Mouse (Mus musculus) naive thymus-derived CD4-positive, alpha-beta T cell, adult 2 months (primary cell): ENCODE results near the gene Crkl.

Experiments
- DNase-seq: peaks from one replicate; pipeline ENCODE4 v3.0.0-alpha.2; 2011; ENCODE audit warnings: low read depth

Crkl gene

GRCm38 (mm10) chr16:17451541-17452372 is at the start of gene Crkl:
Gene Crkl, plus strand, starts transcription at chr16:17451987.
- DNase-seq, result peak; percentile 98

- peak; percentile 83 for DNase-seq
Observed at GRCm38 (mm10) chr16:17402855-17403254, 48.9 kb upstream of the Crkl start.

- no peak for DNase-seq
Observed at GRCm38 (mm10) chr16:17405271-17405696, 46.5 kb upstream of the Crkl start.

DNA sequence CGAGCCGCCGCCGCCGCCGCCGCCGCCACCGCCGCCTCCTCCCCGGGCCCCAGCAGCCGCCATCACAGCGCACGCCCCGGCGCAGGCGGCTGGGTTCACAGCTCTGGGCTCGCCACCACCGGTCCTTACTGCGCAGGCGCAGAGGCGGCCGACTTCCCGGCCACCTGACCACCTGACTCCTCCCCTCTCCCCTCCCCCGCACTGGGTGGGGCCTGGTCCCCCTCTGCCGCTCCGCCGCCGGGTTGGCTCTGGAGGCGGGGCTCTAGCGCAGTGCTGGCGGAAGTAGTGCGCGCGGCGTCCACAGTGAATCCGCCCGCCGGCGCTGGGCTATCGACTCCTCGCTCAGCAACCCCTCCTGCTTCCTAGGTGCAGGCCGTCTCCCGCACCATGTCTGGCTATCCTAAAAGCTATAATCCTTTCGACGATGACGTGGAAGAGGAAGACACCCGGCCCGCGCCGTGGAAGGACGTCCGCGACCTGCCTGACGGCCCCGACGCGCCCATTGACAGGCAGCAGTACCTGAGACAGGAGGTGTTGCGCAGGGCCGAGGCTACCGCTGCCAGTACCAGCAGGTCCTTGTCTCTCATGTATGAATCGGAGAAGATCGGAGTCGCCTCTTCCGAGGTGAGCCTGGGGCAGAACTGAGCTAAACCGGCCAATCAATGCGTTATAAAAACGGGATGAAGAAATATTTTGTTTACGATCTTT is 45.9 kb upstream of the Crkl start, which contains the start of the genes Snap29 and Pi4ka:
TSS of gene Snap29 (plus strand) at position 251 of the 708 bp plus-strand sequence.
TSS of gene Pi4ka (minus strand) at position 579 of the 708 bp plus-strand sequence.
- DNase-seq, result peak; percentile 100

- peak; percentile 34 for DNase-seq
Observed at GRCm38 (mm10) chr16:17406512-17407231, 45.1 kb upstream of the Crkl start.

DNA sequence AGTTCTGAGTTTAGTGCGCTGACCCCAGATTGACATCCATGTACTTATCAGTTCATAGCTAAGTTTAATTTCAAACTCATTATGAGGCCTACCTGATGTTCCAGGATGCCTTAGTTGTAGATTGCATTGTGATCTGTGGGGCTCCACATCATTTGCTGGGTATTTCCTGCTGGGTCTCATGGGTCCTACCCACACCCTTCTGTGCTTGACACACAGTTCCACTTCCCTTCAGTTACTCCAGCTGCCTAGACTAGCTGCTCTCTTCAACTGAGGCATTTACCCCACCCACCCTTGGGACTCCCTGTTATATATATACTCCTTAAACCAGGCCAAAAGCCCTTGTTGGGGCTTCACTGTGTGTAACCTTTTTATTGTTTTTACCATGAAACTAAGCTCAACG is 42.7 kb upstream of the Crkl start:
- DNase-seq, result no peak

DNA sequence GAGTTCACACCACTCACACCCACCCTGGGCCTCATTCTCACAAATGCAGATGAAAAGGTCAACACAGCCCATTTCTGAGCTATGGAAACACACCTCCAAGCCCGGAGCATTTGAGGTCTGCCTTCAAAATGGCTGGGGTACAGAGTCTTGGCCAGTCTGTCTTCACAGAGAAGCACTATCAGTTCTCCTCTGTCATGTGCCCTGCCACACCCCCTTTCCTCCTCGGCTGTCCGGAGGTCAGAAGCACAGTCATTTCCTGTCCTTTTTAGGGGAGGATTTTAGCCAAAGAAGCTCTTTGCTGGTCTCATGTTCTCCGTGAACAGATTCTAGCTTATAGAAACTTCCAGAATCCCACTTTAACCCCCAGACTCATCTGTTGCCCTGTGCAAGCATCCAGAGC is 41.6 kb upstream of the Crkl start:
- DNase-seq, result no peak

GRCm38 (mm10) chr16:17423021-17423420 is 28.8 kb upstream of the Crkl start:
- DNase-seq, result no peak

- DNase-seq, result no peak
Observed at GRCm38 (mm10) chr16:17432576-17432975, 19.2 kb upstream of the Crkl start.

DNA sequence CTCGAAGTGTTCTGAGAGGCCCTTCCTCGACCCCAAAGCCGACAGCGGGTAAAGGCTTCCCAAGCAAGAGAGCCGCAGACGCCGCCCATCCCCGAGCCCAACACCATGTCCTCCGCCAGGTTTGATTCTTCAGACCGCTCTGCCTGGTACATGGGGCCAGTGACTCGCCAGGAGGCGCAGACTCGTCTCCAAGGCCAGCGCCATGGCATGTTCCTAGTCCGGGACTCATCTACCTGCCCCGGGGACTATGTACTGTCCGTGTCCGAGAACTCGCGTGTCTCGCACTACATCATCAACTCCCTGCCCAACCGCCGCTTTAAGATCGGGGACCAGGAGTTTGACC is 557 bp downstream of the Crkl start:
- no peak for DNase-seq

DNA sequence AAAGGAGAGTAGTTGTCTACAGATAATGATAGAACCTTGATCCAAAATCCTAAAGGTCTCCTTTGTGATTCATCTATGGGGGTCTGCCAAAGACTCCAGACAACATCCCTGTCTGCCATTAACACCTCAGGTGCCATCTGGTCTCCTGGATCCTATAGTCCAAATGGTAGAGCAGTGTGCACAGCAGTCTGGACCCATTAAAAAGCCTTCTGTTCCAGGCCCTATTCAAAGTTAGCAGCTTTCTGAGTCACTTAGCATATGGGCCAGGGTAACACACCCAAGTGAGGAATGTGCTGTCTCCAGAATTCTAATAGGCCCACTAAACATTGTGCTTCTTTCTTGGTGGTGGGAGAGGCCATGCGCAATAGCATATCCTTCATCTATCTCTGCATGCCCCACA is 5.1 kb downstream of the Crkl start:
- no peak for DNase-seq

DNA sequence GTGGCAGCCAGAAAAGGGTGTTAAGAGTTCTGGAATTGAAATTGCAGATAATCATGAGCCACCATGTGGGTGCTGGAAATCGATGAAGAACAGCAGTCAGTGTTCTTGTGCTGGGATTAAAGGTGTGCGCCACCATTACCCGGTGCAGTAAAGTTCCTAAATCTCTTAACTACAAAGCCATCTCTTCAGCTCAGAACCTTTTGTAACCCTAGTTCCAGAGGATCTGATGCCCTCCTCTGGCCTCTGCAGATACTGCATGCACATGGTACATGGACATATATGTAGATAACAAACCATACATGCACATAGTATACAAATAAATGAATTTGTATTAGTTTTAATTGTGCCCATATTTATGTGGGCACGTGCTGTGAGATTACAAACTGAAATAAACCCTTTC is 8.5 kb downstream of the Crkl start:
- DNase-seq, result peak; percentile 71

GRCm38 (mm10) chr16:17461596-17461995 is 9.8 kb downstream of the Crkl start:
- no peak for DNase-seq

DNA sequence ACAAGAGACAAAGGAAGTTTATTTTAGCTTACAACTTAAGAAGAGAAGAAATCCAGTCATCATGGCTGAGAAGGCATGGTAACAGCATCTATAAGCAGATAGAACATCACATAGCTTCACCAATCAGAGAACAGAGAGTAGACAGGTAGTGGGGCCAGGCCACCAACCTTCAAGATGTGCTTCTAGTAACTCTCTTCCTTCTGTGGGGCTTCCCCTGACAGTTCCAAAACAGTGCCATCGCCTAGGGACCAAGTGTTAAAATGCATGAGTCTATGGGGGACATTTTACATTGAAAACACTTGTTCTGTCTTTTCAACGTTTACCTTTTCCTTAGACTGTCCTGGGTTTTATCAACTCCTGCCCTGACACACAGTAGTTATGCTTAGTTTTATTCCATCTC is 11.4 kb downstream of the Crkl start:
- no peak for DNase-seq

GRCm38 (mm10) chr16:17466875-17467663 is 15.3 kb downstream of the Crkl start:
- DNase-seq, result no peak

GRCm38 (mm10) chr16:17472498-17472897 is 20.7 kb downstream of the Crkl start:
- DNase-seq, result no peak

DNA sequence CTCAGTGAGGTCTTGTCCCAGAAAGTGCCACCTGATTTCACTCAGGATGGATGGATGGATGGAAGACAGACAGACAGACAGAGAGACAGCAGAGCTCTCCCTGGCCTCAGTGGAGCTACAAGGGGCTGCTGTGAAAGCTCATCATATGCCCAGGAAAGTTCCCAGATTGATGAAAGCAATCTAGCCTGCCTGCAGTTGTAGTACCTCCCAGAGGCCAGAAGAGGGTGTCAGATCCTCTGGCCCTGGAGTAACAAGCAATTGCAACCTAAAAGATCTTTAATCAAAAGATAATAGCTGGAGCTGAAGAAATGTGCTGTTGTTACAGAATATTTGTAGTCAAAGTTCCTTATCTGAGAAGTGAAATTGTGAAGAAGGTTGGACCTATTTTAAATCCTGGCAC is 22.3 kb downstream of the Crkl start:
- peak; percentile 60 for DNase-seq

DNA sequence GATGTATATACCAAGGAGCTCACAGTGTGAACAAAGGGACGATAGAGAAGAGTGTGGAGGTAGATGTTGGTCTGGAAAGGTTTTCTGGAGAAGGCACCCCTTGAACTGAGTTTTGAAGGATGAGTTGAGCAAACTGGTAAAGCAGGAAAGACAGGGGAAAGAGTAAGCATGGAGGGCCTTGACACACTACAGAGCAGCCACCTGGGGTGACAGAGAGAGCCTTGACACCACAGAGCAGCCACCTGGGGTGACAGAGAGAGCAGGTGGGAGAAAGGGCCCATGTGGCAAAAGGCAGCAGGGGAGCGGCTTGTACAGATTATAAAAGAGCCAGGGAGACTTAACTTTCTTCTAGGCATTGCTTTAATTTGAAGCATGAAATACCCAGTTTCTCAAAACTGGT is 23.0 kb downstream of the Crkl start:
- no peak for DNase-seq

DNA sequence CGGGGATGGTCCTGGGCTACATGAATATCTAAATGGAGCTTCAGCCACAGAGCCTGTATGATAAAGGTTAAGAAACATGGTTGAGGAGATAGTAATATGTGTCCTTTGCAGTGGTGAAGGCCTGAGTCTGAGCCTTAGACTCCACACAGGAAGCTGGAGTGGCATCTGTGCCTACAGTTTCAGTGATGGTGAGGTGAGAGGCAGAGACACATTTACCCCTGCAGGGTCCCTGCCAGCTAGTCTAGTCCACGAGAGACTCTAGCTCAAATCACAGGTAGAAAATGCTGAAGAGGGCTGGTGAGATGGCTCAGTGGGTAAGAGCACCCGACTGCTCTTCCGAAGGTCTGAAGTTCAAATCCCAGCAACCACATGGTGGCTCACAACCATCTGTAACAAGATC is 23.5 kb downstream of the Crkl start:
- no peak for DNase-seq

DNA sequence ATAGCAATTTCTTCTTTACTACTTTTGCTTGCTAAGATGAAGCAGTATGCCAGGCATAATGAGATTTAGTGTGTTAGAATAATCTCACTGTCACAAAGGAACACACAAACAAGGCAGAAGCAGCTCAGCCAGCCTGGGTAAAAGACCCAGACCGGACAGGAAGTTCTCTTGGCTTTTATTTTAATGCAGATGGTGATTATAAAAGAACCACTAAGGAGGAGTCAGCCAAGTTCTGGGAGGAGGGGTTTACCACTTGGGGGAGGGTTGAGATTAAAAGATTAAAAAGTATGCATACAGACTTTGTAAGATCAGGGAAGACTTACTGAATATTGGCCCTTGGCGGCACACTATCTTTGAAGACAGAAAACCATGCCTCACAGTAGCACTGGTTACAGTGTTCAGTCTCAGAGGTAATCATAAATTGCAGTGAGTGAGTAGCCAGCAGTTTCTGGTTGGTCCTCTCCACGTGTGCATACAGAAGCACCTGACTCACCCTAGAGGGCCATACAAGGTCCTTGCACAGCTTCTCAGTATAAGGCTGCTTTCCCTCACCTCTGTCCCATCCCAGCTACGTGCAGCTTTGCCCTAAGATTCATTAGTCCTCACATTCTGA is 26.6 kb downstream of the Crkl start:
- no peak for DNase-seq

- DNase-seq, result no peak
Observed at GRCm38 (mm10) chr16:17481465-17481864, 29.7 kb downstream of the Crkl start.
